Mouse (Mus musculus) G1E-ER4 (cell line): Measurements from ENCODE around the gene Clec4n. TPM values are rescaled to one million over a fixed set of nuclear protein-coding genes. Genes with fewer than 3 reads are reported as not detected.

ENCODE experiments used
- GATA1 ChIP-seq: IDR thresholded peaks from one replicate; pipeline ENCODE4 v1.8.0; 2012; ENCODE audit warnings: low read length, inconsistent platforms
- polyA plus RNA-seq: library from polyadenylated mRNA; stranded (reverse); fragments of >175 nt; gene quantifications from 2 replicates; pipeline ENCODE4 v1.2.3, GENCODE M21; 2012

The Clec4n gene
- polyA plus RNA-seq = not detected in 2 replicates

DNA sequence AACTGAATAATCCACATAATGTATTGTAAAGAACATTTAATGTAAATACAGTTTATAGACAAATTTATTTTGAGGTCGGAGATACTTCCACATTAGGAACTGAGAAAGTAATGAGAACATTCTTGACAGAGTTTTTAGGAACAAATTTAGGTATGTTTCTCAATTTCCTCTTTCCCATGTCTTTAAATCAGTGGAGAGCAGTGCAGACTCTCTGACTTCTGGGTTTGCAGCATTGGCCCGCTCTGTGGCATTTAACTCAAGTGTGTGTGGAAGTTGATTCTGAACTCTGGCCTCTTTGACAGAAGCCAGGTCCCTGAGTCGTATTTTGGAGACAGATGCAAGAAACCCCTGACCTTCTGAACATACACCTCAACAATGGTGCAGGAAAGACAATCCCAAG, at the start of gene Clec4n:
Gene Clec4n (plus strand): TSS at position 200 of the 400 bp plus-strand sequence.
- TF ChIP-seq GATA1 = no peak

DNA sequence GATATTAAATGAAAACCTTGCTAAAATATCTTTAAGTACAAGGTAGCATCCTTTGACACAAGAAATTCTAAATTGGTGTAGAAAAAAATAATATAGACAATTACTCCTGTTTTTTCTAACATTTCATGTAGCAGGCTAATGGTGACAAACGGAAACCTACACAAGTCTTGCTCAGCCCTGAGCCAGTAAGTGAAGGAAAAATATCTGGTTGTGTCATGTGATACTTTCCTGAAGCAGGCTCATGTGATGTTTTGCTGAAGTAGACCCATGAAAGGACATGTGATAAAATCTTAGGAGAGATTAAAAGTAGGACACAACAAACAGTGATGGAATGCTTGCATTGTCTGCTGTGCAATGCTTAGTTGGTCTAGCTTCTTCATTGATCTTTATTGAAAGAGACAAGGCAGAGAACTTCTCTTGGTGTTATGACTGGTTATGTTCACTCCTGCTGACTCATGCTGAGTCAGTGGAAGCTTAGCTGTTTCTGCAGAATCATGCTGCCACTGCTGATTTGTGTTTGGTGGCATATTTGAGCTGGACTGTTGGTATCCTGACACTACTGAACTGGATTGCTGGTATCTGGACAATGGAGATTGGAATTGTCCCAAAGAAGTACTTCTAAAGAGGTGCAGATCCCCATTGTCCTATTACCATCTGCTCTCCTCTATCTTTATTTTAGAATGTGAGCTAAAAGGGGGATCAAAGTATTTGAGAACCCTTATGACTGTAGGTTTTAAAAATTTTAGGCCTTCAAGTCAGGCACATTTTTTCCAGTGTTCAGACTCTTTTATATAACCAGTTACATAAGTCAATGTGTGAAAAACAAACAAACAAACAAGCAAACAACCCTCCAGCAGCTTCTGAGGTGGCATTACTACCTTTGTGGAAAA, 22.2 kb upstream of the Clec4n start:
- TF ChIP-seq GATA1 = no peak

GRCm38 (mm10) chr6:123211726-123212125, 17.9 kb upstream of the Clec4n start:
- TF ChIP-seq GATA1 = no peak

GRCm38 (mm10) chr6:123227519-123228166, 2.0 kb upstream of the Clec4n start:
- no peak for TF ChIP-seq GATA1

- TF ChIP-seq GATA1 = peak; percentile 46
Measured at GRCm38 (mm10) chr6:123231149-123231548, 1.5 kb downstream of the Clec4n start.

- TF ChIP-seq GATA1 = peak; percentile 36
Measured at GRCm38 (mm10) chr6:123237582-123237981, 7.9 kb downstream of the Clec4n start.

DNA sequence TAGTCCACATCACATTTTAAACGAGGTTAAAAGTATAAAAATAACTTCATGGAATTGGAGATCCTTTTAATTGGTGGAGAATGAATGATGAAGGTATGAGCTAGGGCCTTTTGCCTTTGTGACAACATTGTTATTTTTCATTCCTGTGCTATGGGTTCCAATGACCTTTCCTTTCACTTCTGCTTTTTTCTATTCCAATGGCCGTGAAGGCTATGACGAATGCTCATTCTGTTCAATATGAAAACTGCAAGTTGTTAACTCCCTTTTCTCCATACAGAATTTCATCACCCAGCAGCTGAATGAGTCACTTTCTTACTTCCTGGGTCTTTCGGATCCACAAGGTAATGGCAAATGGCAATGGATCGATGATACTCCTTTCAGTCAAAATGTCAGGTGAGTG, 14.6 kb downstream of the Clec4n start:
- no peak for TF ChIP-seq GATA1

- TF ChIP-seq GATA1 = peak; percentile 64
Measured at GRCm38 (mm10) chr6:123252735-123253134, 23.1 kb downstream of the Clec4n start.

DNA sequence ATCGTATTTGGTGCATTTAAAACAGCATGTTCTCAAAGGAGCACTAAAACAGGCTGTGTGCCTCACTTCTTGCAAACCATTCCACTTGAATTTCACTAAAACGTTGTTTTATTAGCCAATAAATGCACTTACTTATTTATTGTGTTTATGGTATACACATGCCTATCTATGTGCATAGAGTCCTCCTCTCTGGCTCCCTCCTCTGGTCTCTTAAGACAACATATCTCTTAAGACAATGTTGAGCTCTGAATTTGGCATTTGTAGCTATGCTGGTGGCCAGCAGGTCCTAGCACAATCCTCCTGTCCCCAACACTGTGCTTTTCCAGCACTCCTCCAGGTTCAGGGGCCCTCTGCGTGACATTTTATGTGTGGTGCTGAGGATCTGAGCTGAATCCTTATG, 29.3 kb downstream of the Clec4n start:
- no peak for TF ChIP-seq GATA1

GRCm38 (mm10) chr6:123259889-123260603, 30.4 kb downstream of the Clec4n start:
- TF ChIP-seq GATA1 = peak; percentile 70

- no peak for TF ChIP-seq GATA1
Measured at GRCm38 (mm10) chr6:123260868-123261267, 31.2 kb downstream of the Clec4n start.

DNA sequence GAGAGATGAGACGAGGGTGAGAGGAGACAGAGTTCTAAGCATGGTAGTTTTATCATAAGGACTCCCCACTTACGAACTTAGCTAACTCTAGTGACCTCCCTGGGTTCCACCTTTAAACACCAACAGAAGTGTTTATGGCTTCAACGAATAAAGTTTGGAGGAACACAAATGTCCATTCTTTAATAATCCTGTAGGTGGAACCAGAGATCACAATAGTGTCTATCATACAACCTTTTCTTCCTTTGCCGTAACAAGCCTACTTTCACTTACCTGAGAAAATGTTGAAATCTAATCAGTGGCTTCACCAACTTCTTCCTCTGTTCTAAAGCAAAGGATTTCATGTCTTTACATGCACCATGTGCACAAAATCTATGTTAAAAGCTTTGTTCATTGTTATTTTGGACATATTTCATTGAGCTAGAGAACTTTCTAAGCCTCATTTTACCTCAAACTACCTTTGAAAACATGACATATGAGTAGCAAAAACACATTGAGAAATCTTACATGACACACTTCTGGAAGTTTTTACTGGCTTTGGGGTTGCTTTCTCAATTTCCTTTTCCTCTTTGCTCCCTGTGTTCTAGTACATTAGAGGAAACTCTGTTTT, 32.0 kb downstream of the Clec4n start, which contains the start of gene Clec4d:
Gene Clec4d (plus strand): TSS at position 557 of the 607 bp plus-strand sequence.
- TF ChIP-seq GATA1 = no peak

- TF ChIP-seq GATA1 = no peak
Measured at GRCm38 (mm10) chr6:123264194-123264593, 34.6 kb downstream of the Clec4n start.

DNA sequence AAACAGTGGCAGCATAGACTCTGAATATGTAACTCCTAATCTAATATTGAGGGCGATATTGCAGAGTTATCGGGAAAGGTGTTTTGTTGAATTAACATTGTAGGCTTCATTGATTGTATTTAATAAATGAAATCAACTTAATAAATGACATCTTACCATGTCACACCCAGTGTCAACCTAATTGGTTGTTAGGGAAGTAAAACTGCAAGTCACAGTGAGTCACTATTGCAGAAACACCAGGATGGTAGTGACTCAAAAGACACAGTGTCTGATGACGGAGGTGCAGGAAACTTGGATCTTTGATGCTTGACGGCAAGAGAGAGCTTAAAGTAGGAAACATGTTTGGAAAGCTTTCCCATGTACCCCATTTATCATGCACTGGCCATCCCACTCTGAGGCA, 36.2 kb downstream of the Clec4n start:
- no peak for TF ChIP-seq GATA1

GRCm38 (mm10) chr6:123266945-123267344, 37.3 kb downstream of the Clec4n start:
- TF ChIP-seq GATA1 = peak; percentile 53
